Comparison of ENCODE assay signal across 11 mouse cellular contexts in genomic region chr2:152810158-152810941, GRCm38 (mm10). TPM values are rescaled to one million over a fixed set of nuclear protein-coding genes. Genes with fewer than 3 reads are reported as not detected.
DNase-seq lines count a peak whose midpoint lies in the region; ATAC-seq lines count a peak whose summit lies in the region.
"Had no signal": no experiment of that assay in that cellular context is flagged by ENCODE, and none has a peak within 500 bp of the region (broad histone marks: within the 10 kb centered on the region; RNA-seq: fewer than 3 reads in every experiment).

No protein-coding gene starts in this region.

- peak overlapping the region; percentile 60 for H3K4me2 ChIP-seq in liver, embryonic 15.5 days
- H3K4me2 ChIP-seq in forebrain, embryonic 11.5 days (ENCODE audit: low read depth, low read length, severe bottlenecking): no peak overlapping the region

- H3K36me3 ChIP-seq in liver, embryonic 15.5 days (replicated peaks): peaks cover 29% of the 10 kb centered on the region
- no peaks in the 10 kb centered on the region for H3K36me3 ChIP-seq in forebrain, embryonic 11.5 days (ENCODE audit: control insufficient read depth, insufficient read depth, low read length)

- H3K9ac ChIP-seq in liver, embryonic 15.5 days: peak overlapping the region; percentile 44
- no peak overlapping the region for H3K9ac ChIP-seq in forebrain, embryonic 11.5 days (ENCODE audit: low read length)

- peak overlapping the region; percentile 63 for H3K27ac ChIP-seq in brown adipose tissue, adult 24 weeks (replicated peaks; ENCODE audit: low read depth, low read length)
- peak overlapping the region; percentile 99 for H3K27ac ChIP-seq in liver, embryonic 15.5 days (replicated peaks)
- H3K27ac ChIP-seq in forebrain, embryonic 11.5 days (ENCODE audit: low read depth, low read length): no peak overlapping the region

- no peaks in the 10 kb centered on the region for H3K27me3 ChIP-seq in liver, embryonic 15.5 days
- no peaks in the 10 kb centered on the region for H3K27me3 ChIP-seq in forebrain, embryonic 11.5 days (ENCODE audit: control insufficient read depth, insufficient read depth, low read length)

- DNase-seq in kidney, adult 18-20 months: peak; percentile 24
- DNase-seq in kidney, adult 9 months: no peak
- DNase-seq in CD4-positive, CD25-positive, alpha-beta regulatory T cell, adult 2 months (ENCODE audit: low read depth, low spot score): peak; percentile 53
- DNase-seq in cerebellum, adult 11-12 months: no peak
- no peak for DNase-seq in forebrain, embryonic 11.5 days (ENCODE audit: low spot score)
- no peak for DNase-seq in cerebellum, postnatal 10 days
- DNase-seq: cerebellum, postnatal 14 days; gastrocnemius, postnatal 14 days had no signal

- peaks cover 35% of the 10 kb centered on the region for H3K4me1 ChIP-seq in brown adipose tissue, adult 24 weeks (ENCODE audit: control insufficient read depth, insufficient read depth, insufficient read length, low read length)
- H3K4me1 ChIP-seq in liver, embryonic 15.5 days (replicated peaks): peaks cover 94% of the 10 kb centered on the region
- H3K4me1 ChIP-seq in forebrain, embryonic 11.5 days (replicated peaks; ENCODE audit: control insufficient read depth, insufficient read depth, low read length): no peaks in the 10 kb centered on the region

- H3K9me3 ChIP-seq in liver, embryonic 15.5 days (replicated peaks): no peaks in the 10 kb centered on the region
- no peaks in the 10 kb centered on the region for H3K9me3 ChIP-seq in forebrain, embryonic 11.5 days (ENCODE audit: control insufficient read depth, low read length)

- H3K4me3 ChIP-seq in brown adipose tissue, adult 24 weeks (ENCODE audit: insufficient read depth, low read depth, low read length): no peak overlapping the region
- H3K4me3 ChIP-seq in liver, embryonic 15.5 days (replicated peaks): 0 out of 2 replicates have a peak overlapping the region, but pooled peaks have one; percentile 21
- no peak overlapping the region for H3K4me3 ChIP-seq in forebrain, embryonic 11.5 days (ENCODE audit: low read depth, low read length)

- WGBS in liver, embryonic 15.5 days (ENCODE audit: insufficient replicate concordance): 53% methylated on average over 5 of the region's 5 CpGs
- WGBS in forebrain, embryonic 11.5 days: 89% methylated on average over 5 of the region's 5 CpGs

- no peak for ATAC-seq in liver, embryonic 15.5 days (ENCODE audit: insufficient read depth)
- ATAC-seq in forebrain, embryonic 11.5 days (replicated peaks; ENCODE audit: low FRiP score): no peak
- ATAC-seq: midbrain, embryonic 16.5 days had no signal

RNA-seq across cellular contexts. Expression of gene Bcl2l1, which starts 21.2 kb away (rescaled TPM):
- polyA plus RNA-seq in brown adipose tissue, adult 24 weeks (2012; ENCODE audit: insufficient read depth, insufficient read length, missing spikeins): 22.5 and 23.5 TPM in 2 replicates
- 209 and 237 TPM in 2 replicates for polyA plus RNA-seq in liver, embryonic 15.5 days (2015; fragmentation: Nextera tagmentation; extraction: Ambion mirVana)
- 135 and 140 TPM in 2 replicates for polyA plus RNA-seq in forebrain, embryonic 11.5 days (2014; fragmentation: Nextera tagmentation; extraction: Ambion mirVana)

RNA-seq across cellular contexts. Expression of gene Tpx2, which starts 37.4 kb away (rescaled TPM):
- polyA plus RNA-seq in brown adipose tissue, adult 24 weeks (2012; ENCODE audit: insufficient read depth, insufficient read length, missing spikeins): not detected in 2 replicates
- 52.8 and 59.4 TPM in 2 replicates for polyA plus RNA-seq in liver, embryonic 15.5 days (2015; fragmentation: Nextera tagmentation; extraction: Ambion mirVana)
- 168 and 185 TPM in 2 replicates for polyA plus RNA-seq in forebrain, embryonic 11.5 days (2014; fragmentation: Nextera tagmentation; extraction: Ambion mirVana)

RNA-seq across cellular contexts. Expression of gene Cox4i2, which starts 56.4 kb away (rescaled TPM):
- polyA plus RNA-seq in brown adipose tissue, adult 24 weeks (2012; ENCODE audit: insufficient read depth, insufficient read length, missing spikeins): 6.3 and 8.7 TPM in 2 replicates
- 1.0 and 1.1 TPM in 2 replicates for polyA plus RNA-seq in liver, embryonic 15.5 days (2015; fragmentation: Nextera tagmentation; extraction: Ambion mirVana)
- polyA plus RNA-seq in forebrain, embryonic 11.5 days (2014; fragmentation: Nextera tagmentation; extraction: Ambion mirVana): 4.6 and 5.5 TPM in 2 replicates

Comparison
In these comparisons a context has a peak if more than half of its experiments do, and no peak if none do; other contexts are left out.
1. DNase-seq: peak in kidney, adult 18-20 months (single experiment) and CD4-positive, CD25-positive, alpha-beta regulatory T cell, adult 2 months (single experiment); none in kidney, adult 9 months (single experiment), cerebellum, adult 11-12 months (single experiment), forebrain, embryonic 11.5 days (single experiment) and cerebellum, postnatal 10 days (0 of 2).
2. RNA of gene Tpx2, which starts 37.4 kb away (polyA plus RNA-seq): 168 to 185 TPM in forebrain, embryonic 11.5 days and 52.8 to 59.4 TPM in liver, embryonic 15.5 days; not detected in brown adipose tissue, adult 24 weeks; every median in the first group is over 10 times any median in the second.